Mouse (Mus musculus) spleen, adult 12 weeks (tissue): ENCODE results near the gene Tie1.
"Not testable (repeated sequence)": the region's sequence is repeated elsewhere in the genome, so short reads cannot be mapped to it uniquely, and the experiment has no call there.

Experiments used
- DNase-seq: peaks from one replicate; pipeline ENCODE4 v3.0.0; 2022; ENCODE audit warnings: low spot score

The Tie1 gene

GRCm38 (mm10) chr4:118489717-118490132, at the start of gene Tie1:
TSS of gene Tie1 (minus strand) at chr4:118490061.
- no peak for DNase-seq

DNA sequence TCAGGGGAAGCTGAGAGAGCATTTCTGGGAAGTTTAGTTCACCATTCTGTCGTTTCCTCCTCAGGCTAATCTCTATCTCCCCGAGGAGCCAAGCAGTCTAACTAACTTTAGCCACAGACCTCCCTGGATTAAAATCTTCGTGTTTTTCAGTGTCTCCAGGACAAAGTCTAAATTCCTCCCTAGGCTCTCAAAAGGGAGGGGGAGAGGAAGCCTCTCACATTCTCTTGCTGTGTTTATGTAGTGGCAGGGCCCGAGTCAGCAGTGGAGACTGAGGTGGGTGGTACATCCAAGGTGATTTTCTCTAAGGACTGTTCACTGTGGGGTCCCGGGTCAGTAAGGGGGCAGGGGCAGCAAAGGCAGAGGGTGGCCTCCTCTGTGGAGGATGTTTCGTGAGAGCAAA, 47.9 kb upstream of the Tie1 start:
- DNase-seq: no peak

- no peak for DNase-seq
Observed at GRCm38 (mm10) chr4:118535610-118536009, 45.7 kb upstream of the Tie1 start.

DNA sequence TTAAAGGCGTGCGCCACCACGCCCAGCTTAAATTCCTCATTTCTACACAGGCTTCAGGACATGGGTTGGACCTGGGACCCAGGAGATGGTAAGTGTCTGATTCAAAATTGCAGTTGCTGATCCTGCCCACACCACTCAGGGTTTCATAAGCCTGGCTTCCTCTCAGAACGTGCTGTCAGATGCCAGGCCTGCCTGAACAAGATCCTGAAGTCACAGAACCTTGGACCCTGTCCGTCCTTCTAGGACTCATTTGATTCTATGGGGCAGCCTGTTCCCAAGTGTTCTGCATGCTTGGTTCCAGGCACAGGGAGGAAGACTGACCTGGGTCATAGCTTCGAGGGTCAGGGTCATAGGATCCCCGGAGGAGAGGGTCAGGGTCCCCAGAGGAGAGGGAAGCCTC, 43.7 kb upstream of the Tie1 start:
- no peak for DNase-seq

GRCm38 (mm10) chr4:118533156-118533555, 43.3 kb upstream of the Tie1 start:
- DNase-seq: no peak

GRCm38 (mm10) chr4:118532663-118533062, 42.8 kb upstream of the Tie1 start:
- DNase-seq: no peak

- DNase-seq: no peak
Observed at GRCm38 (mm10) chr4:118527720-118528119, 37.9 kb upstream of the Tie1 start.

GRCm38 (mm10) chr4:118527335-118527681, 37.4 kb upstream of the Tie1 start:
- DNase-seq: no peak

GRCm38 (mm10) chr4:118526408-118527334, 36.8 kb upstream of the Tie1 start, which contains the start of gene 2610528J11Rik:
TSS of gene 2610528J11Rik (plus strand) at chr4:118526999.
- DNase-seq: no peak

DNA sequence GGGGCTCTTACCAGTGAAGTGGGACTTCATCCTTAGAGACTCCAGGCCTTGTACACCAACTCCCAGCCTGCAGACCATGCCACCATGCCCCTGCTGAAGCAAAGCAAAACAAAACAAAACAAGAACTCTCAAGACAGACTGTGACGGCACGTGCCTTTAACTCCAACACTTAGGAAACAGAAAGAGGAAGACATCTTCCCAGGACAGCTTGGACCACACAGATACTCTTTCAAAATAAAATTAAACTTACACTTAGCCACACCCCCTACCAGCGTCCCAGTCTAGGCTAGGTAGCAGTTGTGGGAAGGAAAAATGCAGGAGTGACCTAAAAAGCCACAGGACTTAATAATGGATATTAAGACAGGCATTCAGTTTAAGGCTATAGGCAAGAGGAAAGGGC, 35.9 kb upstream of the Tie1 start:
- DNase-seq: no peak

- no peak for DNase-seq
Observed at GRCm38 (mm10) chr4:118523976-118524375, 34.1 kb upstream of the Tie1 start.

GRCm38 (mm10) chr4:118522248-118522647, 32.4 kb upstream of the Tie1 start:
- no peak for DNase-seq

- DNase-seq: no peak
Observed at GRCm38 (mm10) chr4:118518208-118518607, 28.3 kb upstream of the Tie1 start.

DNA sequence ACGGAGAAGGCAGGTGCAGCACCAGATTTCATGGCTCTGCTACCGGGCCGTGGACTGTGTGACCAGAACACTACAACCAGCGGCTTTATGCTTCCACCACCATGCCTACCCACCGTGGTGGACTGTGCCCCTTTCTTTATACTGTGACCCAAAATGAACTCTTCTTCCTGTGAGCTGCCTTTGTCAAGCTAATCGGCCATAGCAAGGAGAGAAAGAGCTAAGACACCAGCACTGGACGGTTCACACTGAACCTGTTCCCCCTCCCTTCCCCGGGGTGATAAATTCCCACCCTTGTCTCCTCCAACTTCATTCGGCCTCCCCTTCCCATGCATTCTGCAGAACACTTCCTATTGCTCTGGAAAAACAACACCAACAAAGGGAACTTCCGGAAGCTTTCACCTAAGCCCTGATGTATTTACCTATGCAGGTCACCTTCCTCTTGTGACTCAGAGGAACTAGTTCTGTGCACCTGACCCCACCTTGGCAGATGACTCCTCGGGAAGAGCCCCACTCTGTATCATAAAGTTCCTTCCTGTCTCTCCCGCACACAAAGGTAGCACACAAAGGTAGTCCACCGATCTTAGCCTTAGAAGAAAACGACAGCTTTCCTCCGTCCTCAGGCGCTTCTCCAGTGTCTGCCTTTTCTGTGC, 27.8 kb upstream of the Tie1 start:
- no peak for DNase-seq

- no peak for DNase-seq
Observed at GRCm38 (mm10) chr4:118516699-118517496, 27.0 kb upstream of the Tie1 start.

GRCm38 (mm10) chr4:118509050-118509449, 19.2 kb upstream of the Tie1 start:
- DNase-seq: no peak

DNA sequence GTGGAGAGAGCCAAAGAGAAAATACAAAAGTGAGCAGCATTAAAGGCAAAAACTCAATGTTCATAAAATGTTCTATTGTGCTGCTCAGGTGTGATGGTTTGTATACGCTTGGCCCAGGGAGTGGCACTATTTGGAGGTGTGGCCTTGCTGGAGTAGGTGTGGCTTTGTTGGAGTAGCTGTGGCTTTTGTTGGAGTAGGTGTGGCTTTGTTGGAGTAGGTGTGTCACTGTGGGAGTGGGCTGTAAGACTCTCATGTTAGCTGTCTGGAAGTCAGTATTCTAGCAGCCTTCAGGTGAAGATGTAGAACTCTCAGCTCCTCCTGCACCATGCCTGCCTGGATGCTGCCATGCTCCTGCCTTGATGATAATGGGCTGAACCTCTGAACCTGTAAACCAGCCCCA, 17.3 kb upstream of the Tie1 start:
- not testable (repeated sequence) for DNase-seq

GRCm38 (mm10) chr4:118505551-118505950, 15.7 kb upstream of the Tie1 start:
- no peak for DNase-seq

DNA sequence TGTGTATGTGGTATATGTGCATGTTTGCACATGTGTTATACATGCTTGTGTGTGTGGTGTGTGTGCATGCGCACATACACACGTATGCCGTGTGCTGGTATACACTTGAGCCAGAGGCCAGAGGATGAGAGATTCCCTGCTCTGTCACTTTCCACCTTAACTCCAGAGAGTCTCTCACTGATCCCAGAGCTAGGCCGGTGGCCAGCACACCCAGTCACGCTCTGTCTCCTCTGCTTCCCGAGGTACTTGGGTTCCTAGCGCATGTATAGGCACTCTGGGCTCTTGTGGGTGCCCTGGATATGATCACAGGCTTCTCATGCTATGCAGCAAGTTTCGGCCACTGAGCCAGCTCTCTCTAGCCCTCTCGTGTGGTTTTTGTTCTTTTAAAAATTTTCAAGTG, 10.9 kb upstream of the Tie1 start:
- no peak for DNase-seq

DNA sequence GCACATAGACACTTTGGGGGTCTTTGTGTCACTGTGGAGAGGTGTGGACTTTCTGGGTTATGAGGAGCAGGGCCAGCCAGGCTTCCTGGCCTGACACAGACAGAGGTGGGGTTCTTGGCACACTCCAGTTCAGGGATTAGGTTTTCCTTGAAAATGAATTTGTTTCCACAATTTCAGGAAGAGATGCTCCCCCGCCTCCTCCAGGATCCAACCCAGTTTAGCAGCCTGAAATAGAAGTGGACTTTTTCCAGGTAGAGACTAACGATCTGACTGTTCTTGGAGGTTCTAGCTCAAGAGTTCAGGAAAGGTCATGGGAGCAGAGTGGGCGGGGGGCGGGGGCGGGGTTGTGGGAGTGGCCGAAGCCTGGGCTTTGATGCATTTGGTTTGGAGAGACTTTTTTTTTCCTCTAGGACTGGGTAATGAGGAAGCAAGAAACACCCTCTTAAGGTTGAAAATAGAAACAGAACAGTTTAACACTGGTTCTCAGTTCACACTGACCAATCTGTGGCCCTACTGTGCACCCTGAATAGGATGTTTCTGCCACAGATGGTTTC, 10.4 kb upstream of the Tie1 start:
- DNase-seq: no peak

- no peak for DNase-seq
Observed at GRCm38 (mm10) chr4:118490461-118490860, 600 bp upstream of the Tie1 start.
